Mouse (Mus musculus): ENCODE measurements around the gene Msrb3. TPM values are rescaled to one million over a fixed set of nuclear protein-coding genes. Genes with fewer than 3 reads are reported as not detected.

Gene Msrb3
- polyA plus RNA-seq, 1 experiment, result not detected

DNA sequence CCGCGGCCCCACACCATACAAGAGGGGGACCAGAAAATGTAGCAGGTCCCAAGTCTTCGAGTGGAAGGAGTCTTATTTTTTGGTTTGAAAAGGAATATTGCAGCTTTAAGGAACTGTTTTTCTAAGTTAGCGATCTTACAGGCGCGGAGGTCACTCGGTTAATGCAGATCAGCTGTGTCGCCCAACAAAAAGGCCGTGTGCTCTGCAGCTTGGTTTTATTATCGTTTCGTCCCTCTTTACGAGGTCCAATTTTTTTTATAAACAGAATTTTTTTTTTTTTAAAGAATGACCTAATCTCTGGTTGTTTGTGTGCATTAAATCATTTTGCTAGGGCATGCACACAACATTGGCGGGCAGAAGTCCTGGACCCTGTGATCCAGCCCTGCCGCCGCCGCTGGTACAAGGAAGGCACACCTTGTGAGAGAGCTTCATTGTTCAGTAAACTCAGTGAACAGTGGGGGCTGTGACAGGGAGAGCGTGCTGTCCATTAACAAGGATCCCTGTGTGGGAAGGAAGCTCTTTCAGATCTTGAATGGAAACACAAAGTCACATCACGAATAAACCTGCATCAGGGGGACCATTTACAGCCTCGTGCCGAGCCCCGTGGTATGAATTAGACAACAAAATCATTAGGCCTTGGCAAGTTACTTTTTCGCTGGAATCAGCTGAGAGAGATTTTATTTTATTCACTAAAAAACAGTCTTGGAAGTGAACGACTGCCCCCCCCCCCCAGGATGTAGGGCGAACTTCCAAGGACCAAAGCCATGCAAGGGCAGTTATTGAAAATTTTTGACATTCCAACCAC, 48.3 kb downstream of the Msrb3 start:
- no peak for TF ChIP-seq GATA1 (IDR thresholded peaks at IDR 0.05; ENCODE audit: low read length)

DNA sequence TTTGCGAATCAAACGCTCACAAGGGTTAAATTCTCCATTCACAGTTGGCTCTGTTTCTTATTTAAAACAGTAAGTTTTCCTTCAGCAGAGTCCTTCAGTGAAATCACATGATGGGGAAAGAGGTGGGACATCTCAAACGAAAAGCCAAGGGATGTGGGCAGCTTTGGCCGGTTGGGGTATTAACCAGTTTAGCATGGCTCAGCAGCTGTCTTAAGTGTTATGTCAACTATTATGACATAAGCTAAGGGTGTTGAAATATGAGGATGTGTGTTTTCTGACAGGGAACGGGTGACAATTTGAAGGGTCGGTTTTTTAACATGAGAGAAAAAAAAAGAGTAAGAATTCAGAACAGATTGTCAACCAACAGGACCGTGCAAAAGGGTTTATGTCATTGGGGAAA, 50.2 kb downstream of the Msrb3 start:
- no peak for TF ChIP-seq GATA1 (IDR thresholded peaks at IDR 0.05; ENCODE audit: low read length)

DNA sequence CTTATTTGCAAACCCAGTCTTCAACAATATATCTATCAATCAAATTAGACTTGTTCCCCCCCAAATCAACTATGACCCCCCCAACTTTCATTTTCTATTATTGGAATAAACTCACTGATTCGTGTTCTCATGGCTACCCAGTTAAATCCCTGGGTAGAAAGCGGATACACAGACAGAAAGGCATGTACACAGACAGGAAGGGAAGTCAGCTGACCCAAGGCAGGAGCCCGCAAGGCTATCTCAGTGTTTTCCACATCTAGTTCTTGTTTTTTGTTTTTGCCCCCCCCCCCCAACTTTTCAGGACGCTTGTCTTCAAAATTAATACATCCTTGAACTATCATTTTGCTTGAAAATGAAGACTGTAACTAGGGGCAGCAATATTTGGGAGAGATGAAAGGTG, 51.1 kb downstream of the Msrb3 start:
- no peak for TF ChIP-seq GATA1 (IDR thresholded peaks at IDR 0.05; ENCODE audit: low read length)

DNA sequence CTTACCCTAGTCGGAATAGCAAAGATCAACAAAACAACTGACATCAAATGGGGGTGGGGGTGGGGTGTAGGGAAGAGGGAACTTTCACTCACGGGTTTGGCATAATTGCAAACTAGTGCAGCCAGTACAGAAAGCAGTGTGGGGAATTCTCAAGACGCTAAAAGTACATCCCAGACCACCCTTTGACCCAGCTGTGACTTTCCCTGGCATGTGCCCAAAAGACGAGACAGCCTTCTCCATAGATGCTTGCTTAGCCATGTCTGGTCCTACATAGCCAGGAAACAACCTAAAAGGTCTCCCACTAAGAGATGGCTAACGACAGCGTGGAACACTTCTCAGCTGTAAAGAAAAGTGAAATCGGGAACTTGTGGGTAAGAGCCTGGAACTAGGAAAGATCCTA, 58.9 kb downstream of the Msrb3 start:
- no peak for TF ChIP-seq GATA1 (IDR thresholded peaks at IDR 0.05; ENCODE audit: low read length)

DNA sequence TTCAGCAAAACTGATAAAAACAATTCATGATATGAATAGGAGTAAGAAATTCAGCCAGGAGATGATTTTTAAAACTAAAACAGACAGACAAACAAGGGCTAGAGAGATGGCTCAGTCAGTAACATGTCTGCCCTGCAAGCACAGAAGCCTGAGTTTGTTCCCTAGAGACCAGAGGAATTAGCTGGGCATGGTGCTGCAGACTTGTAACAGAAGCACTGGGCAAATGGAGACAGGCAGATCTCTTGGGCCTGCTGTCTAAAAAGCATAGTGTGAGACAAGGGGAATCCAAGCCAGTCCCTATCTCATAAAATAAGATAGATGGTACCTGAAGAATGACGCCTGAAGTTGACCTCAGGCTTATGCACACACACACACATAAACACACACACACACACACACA, 64.4 kb downstream of the Msrb3 start:
- no peak for TF ChIP-seq GATA1 (IDR thresholded peaks at IDR 0.05; ENCODE audit: low read length)

DNA sequence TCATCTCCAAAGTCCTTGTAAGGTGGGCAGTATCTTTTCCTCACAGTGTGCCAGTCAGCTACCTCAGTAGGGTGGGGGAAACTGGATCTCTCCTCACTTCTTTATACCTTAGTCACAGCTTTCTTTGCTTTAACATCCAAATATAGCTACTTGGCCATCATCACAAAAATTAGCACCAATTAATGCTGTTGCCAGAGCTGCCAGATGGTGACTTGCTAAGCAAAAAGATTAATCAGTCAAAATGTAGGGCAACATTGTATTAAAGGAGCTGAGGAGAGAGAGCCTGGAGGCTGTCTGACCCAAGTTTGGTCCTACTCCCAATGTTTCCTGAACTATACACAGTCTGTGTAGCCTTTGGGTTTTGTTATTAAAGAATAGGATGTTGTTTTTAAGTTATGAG, 65.1 kb downstream of the Msrb3 start:
- TF ChIP-seq GATA1 (IDR thresholded peaks at IDR 0.05; ENCODE audit: low read length), result no peak

DNA sequence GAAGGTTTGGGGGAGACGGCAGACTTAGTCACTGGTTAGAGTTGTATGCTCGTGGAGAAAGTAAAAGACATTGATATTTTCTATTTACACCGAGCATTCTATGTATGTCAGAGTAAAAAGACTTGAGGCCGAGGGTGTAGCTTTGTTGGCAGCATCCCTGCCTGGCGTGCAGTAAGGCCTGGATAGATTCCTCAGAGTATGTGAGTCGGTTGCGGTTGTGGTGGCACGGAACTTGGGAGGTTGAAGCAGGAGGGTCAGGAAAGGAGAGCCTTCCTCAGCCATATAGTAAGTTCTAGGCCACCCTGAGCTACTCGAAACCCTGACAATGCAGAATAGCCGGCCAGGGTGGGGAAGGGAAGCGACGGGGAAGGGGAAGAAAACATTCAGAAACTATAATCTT, 71.1 kb downstream of the Msrb3 start:
- no peak for TF ChIP-seq GATA1 (IDR thresholded peaks at IDR 0.05; ENCODE audit: low read length)

DNA sequence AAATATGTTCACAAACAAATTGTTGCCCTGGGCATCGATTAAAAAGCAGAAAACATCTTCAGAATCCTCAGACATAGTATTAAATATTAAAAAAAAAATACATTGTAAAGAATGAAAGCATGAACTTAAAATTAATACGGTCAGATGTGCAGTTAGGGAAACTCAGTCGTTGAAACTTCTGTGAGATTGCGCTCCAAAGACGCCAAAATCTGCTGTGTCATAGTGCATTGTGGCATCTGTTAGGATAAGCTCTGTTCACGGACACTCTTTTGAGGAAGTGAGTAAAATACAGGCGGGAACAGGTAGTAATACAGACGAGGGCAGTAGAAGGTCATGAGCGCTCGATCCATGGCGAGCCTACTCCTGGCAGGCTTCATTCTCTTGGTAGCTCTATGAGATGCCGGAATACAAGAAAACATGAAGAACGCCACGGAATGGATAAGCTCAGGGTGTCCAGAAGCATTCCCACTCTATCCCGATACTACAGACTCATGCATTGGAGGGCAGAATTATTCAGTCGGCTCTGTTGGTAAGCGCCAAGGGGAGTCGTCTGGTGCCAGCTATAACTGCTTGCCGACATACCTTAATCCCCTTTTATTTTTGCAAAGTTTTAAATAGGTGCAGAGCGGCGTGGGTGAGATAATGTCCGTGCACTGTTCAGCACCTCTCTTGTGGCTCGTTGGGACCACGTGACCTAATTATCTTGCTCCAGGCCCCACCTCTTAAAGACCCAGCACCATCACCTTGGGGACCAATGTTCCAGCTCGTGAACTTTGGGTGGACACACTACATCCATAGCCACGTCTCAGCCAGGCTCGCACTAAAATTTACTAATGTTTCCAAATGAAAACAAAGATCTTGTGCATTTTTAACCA, 71.9 kb downstream of the Msrb3 start:
- no peak for TF ChIP-seq GATA1 (IDR thresholded peaks at IDR 0.05; ENCODE audit: low read length)

DNA sequence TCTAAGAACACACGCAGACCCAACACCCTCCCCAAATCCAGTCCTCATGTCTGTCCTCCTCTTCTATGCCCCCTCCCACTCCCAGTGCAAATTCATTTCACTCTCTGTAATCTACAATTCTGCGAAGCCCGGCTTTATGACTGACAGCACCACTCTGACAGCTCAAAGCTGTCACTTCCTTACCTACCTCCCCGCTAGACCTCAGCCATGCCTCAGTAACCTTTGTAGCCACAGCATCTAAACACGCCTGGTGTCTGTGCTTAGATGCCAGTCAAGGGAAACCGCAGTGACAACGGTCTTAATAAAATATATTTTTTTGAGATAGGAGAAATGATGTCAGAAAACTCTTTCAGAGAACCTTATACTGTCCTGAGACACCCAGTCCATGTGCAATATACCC, 72.5 kb downstream of the Msrb3 start:
- no peak for TF ChIP-seq GATA1 (IDR thresholded peaks at IDR 0.05; ENCODE audit: low read length)

DNA sequence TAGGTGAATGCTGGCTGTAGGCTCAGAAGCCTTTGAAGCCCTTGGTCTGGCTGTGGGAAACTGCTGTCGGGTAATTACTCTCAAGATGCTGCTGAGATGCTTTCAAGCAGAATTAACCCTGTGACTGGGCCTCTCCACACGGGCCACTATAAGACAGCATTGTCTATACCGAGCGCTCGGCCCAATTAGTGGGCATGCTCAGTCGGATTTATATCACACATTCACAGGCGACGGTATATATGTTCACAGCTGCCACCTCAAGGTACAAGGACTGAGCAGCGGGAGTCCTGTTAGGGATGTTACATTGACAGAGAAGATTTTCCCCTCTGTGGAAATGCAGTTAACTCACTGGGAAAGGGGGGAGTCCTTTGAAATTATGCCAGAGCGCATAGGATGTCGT, 73.3 kb downstream of the Msrb3 start:
- TF ChIP-seq GATA1 (IDR thresholded peaks at IDR 0.05; ENCODE audit: low read length), result no peak

DNA sequence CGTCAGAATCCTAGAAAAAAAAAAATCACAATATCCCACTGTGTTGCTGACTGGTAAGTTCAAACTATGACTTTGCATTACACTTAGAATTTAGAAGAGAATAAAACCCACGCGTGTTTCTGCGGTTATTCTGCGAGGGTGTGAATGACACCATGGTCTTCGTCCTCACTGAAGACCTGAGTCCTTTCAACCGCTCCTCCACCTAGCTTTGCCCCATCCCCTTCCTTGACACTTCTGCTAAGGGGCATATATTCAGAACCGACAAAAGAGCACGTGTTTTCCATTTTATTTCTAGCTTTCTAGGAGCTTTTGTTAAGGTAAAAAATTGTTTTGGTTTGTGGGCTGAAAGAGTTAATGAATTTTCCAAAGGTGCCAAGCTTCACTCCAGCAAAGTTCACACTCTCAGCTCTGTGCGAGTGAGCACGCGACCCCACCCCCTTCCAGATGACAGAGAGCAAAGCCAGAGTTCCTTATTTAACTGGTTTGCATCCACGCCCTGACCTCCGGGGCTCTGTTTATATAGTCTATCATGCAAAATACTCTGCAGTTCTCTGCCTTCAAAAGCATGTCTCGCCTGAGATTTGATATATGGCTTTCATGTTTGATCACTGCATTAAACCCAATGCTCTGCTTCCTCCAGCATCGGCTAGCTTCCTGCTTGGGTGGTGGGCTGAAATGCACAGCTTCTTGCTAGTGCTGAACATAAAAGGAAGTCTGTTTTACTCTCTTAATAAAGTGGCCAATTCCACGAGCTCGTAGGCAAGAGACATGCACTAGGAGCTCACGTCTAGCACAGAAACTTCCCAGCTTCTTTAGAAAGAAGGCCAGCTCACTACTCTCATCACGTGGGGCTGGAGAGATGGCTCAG, 77.2 kb downstream of the Msrb3 start:
- no peak for TF ChIP-seq GATA1 (IDR thresholded peaks at IDR 0.05; ENCODE audit: low read length)

DNA sequence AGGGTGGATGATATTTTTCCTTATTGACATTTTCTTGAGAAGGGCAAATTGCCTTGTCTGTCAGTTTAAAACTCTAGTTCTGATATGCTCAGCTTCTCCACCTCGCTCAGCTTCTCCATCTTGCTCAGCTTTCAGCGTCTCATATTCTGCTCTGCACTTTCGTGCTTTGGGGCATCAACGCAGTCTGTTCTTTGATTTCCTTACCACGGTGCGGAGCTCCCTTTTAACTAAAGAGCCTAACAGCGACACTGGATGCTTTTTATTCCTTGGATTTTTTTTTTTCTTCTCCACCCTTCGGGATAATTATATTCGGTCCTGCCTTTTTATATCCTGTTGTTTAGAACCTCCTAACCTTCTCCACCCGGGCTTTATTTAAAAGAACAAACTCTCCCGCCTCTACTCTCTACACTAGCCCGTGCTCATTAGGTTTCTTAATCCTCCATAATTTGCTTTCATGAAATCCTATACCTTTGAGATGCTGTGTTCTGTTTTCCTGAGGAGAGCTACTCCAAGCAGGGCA, 78.1 kb downstream of the Msrb3 start:
- TF ChIP-seq GATA1 (IDR thresholded peaks at IDR 0.05; ENCODE audit: low read length), result no peak

DNA sequence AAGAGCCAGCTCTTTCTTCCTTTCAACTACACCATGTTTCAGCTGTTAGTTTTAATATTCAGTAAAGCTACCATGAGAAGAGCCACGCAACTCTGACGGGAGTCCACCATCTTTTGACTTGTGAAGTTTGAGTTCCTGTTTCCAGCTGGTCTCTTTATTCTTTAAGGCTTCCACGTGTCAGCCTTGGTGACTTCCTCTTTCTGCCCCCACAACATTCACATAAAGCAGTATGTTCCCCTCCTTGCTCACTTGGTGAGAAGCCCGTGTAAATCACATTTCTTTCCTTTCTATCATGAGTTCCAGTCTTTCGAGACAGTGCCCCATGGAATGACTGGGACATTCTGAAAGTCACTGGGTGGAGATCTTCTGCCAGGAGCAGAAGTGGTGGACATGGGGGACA, 83.6 kb downstream of the Msrb3 start:
- TF ChIP-seq GATA1 (IDR thresholded peaks at IDR 0.05; ENCODE audit: low read length), result no peak

DNA sequence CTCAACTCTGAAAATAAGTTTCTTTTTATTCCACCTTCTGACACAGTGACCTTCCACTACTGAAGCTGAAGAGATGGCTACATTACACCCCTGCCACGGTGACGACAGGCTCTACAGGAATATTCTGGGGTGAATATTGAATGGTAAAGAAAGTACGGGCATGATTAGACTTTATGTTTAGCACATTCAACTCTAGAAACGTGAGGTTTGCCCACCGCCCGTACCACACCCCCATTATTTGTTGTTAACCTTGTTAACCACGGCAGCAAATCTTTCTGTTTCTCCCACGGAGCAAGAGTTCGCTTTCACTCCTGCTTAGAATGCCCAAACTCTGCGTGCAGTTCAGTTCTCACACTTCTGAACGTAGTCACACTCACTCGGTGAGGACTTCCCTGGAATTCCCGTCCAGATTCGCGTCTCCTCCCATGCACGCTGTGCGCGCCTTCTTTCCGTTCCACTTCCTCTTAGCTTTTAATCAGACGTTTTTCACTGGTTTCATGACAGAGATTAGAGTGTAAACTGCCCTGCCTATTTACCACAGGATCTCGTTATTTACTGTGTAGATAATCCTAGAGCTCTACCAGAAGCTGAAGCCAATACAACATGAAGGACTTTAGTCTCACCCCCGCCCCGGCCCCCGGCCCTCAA, 87.0 kb downstream of the Msrb3 start:
- no peak for TF ChIP-seq GATA1 (IDR thresholded peaks at IDR 0.05; ENCODE audit: low read length)
